Mouse (Mus musculus) heart, embryonic 10.5 days (tissue): ENCODE data around the gene Serpinc1. TPM values are rescaled to one million over a fixed set of nuclear protein-coding genes. Genes with fewer than 3 reads are reported as not detected.
"Not testable (repeated sequence)": the region's sequence is repeated elsewhere in the genome, so short reads cannot be mapped to it uniquely, and the experiment has no call there.

Experiments
- DNase-seq: peaks from one replicate; pipeline ENCODE4 v3.0.0-alpha.2; 2017; ENCODE audit warnings: low spot score
- H3K27ac ChIP-seq: fragments of 300-500 bp; sonication (generic); 2 replicates; pipeline ENCODE4 v1.5.1; 2016; ENCODE audit warnings: mild to moderate bottlenecking
- H3K27me3 ChIP-seq: fragments of 300-500 bp; sonication (generic); 2 replicates; pipeline ENCODE4 v1.6.1; 2016; ENCODE audit warnings: mild to moderate bottlenecking; ENCODE audit not compliant: poor library complexity, insufficient read depth, severe bottlenecking
- H3K36me3 ChIP-seq: fragments of 300-500 bp; sonication (generic); 2 replicates; pipeline ENCODE4 v1.6.1; 2016; ENCODE audit warnings: mild to moderate bottlenecking, moderate library complexity
- H3K4me1 ChIP-seq: fragments of 300-500 bp; sonication (generic); 2 replicates; pipeline ENCODE4 v1.6.1; 2016; ENCODE audit warnings: mild to moderate bottlenecking
- H3K4me3 ChIP-seq: fragments of 300-500 bp; sonication (generic); 2 replicates; pipeline ENCODE4 v1.5.1; 2016; ENCODE audit warnings: mild to moderate bottlenecking, moderate library complexity
- H3K9me3 ChIP-seq: fragments of 300-500 bp; sonication (generic); 2 replicates; pipeline ENCODE4 v1.6.1; 2016; ENCODE audit warnings: mild to moderate bottlenecking, moderate library complexity
- WGBS: fragments of 180-500 bp; shearing (Covaris S2); methylation state at CpG from one replicate; pipeline ENCODE4 v1.1.7; 2016; 5-methylcytosine and 5-hydroxymethylcytosine counted together
- polyA plus RNA-seq: library from polyadenylated mRNA; unstranded; fragments of >200 nt; fragmentation: Nextera tagmentation; extraction: Ambion mirVana; gene quantifications from 2 replicates; pipeline ENCODE4 v1.2.1, GENCODE M21; 2016

Gene Serpinc1
- polyA plus RNA-seq, 1 experiment from 2014 or later, result 32.9 TPM

DNA sequence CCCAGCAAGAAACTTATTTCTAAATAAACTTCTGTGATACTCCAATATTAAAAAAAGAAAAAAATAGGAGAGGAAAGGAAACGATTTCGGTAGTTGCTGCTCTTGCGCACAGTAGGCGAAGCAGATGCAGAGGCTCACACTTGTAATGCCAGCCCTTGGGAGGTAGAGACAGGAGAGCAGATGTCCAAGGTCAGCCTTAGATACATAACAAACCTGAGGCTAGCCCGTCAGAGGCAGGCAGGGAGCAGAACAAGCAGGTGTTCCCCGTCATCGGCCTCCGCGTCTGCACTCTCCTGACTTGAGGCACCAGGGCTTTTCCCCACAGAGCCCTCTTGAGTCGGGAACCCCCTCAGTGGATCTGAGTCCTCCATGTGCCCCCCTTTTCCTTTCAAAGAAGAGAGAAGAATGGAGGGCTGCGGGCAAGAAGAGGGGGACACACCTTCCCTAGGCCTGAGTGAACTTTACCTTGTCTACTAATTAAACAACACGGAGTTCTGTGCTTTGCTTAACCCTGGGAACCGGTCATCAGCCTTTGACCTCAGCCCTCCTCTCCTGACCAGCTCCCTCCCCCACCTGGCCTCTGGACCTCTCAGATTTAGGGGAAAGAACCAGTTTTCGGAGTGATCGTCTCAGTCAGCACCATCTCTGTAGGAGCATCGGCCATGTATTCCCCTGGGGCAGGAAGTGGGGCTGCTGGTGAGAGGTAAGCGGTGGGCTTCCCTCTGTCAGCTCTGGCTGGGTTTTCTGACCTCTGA is 8.7 kb downstream of the Serpinc1 start:
- Histone ChIP-seq H3K4me3 (no peak overlapping the region), H3K27ac (no peak overlapping the region), H3K27me3 (no peaks in the 10 kb centered on the region), H3K4me1 (no peaks in the 10 kb centered on the region), H3K9me3 (no peaks in the 10 kb centered on the region), H3K36me3 (no peaks in the 10 kb centered on the region)
- WGBS, result 82% methylated on average over 17 of the region's 17 CpGs
- no peak for DNase-seq

DNA sequence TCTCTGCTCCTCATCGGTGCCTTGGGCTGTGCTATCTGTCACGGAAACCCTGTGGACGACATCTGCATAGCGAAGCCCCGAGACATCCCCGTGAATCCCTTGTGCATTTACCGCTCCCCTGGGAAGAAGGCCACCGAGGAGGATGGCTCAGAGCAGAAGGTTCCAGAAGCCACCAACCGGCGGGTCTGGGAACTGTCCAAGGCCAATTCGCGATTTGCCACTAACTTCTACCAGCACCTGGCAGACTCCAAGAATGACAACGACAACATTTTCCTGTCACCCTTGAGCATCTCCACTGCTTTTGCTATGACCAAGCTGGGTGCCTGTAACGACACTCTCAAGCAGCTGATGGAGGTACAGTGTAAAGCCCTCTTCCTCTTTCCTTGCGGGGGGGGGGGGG is 11.0 kb downstream of the Serpinc1 start:
- WGBS, result 77% methylated on average over 15 of the region's 15 CpGs
- Histone ChIP-seq H3K27ac (no peak overlapping the region), H3K27me3 (no peaks in the 10 kb centered on the region), H3K4me3 (no peak overlapping the region), H3K9me3 (no peaks in the 10 kb centered on the region), H3K36me3 (no peaks in the 10 kb centered on the region), H3K4me1 (no peaks in the 10 kb centered on the region)
- no peak for DNase-seq

DNA sequence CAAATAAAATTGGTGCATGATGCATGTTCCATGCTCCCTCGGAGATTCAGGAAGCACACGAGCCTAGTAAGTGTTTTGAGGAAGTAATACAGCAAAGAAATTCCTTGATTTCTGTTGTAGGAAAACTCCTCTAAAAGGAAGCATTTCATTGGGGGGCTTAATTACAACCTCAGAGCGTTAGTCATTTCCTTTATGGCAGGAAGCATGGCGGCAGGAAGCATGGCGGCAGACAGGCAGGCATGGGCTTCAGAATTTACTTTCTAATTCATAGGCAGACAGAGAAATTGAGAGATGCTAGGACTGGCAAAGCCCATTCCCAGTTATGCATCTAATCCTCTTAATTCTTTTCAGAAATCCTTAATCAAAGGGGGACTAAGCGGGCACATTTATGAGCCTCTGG is 15.5 kb downstream of the Serpinc1 start:
- WGBS, result 84% methylated on average over 6 of the region's 6 CpGs
- H3K9me3 ChIP-seq, result no peaks in the 10 kb centered on the region

DNA sequence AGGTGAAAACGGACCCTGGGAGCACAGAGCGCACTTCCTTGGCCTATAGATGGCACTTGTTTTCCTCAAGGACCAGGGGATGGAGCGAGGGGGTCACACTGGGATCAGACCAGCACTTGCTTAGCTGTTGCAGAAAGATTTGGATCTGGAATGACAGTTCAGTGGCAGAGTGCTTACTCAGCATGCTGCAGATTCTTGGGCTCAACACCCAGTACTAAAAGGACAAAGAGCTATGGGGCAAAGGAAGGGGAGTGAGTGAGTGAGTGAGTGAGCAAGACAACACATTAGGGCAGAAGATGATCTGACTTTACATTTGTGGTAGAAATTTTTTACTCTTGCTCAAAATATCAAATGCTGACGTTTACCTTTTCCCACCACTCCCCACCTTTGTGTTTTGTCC is 26.6 kb downstream of the Serpinc1 start:
- H3K9me3 ChIP-seq, result no peaks in the 10 kb centered on the region
- H3K4me1 ChIP-seq, result no peaks in the 10 kb centered on the region
- peaks cover 22% of the 10 kb centered on the region for H3K36me3 ChIP-seq
- H3K4me3 ChIP-seq, result no peak overlapping the region
- DNase-seq, result peak; percentile 65
- WGBS, result 66% methylated on average over 4 of the region's 4 CpGs
- no peak overlapping the region for H3K27ac ChIP-seq
- H3K27me3 ChIP-seq, result no peaks in the 10 kb centered on the region

More for the DNA sequence above, 15.5 kb downstream of the Serpinc1 start:
- Histone ChIP-seq H3K36me3 (no peaks in the 10 kb centered on the region), H3K27me3 (no peaks in the 10 kb centered on the region), H3K27ac (no peak overlapping the region), H3K4me3 (no peak overlapping the region), H3K4me1 (peaks cover 6% of the 10 kb centered on the region; the same call in 1 of the 2 replicates)
- DNase-seq, result no peak

DNA sequence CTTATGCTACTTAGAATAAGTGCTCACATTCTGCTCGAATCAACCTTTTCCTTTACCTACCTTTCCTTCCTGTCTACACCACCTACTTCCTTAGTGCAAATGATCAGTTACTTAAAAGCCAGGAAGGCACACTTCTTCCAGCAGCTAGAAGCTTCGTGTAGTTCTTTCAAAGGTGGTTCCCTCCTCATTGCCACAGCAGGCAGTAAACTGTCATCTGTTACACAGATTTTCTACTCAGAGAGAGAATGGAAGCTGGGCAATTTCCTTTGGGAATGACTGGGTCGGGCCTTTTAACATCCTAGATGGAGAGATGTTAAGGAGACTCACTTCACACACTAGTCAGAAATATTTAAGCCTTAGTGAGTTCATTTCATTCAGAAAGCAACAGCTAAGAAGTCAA is 27.1 kb downstream of the Serpinc1 start:
- 76% methylated on average over 3 of the region's 3 CpGs for WGBS
- DNase-seq, result no peak
- H3K27ac ChIP-seq, result no peak overlapping the region
- H3K4me1 ChIP-seq, result no peaks in the 10 kb centered on the region
- peaks cover 21% of the 10 kb centered on the region for H3K36me3 ChIP-seq
- H3K27me3 ChIP-seq, result no peaks in the 10 kb centered on the region
- H3K9me3 ChIP-seq, result no peaks in the 10 kb centered on the region
- H3K4me3 ChIP-seq, result no peak overlapping the region

DNA sequence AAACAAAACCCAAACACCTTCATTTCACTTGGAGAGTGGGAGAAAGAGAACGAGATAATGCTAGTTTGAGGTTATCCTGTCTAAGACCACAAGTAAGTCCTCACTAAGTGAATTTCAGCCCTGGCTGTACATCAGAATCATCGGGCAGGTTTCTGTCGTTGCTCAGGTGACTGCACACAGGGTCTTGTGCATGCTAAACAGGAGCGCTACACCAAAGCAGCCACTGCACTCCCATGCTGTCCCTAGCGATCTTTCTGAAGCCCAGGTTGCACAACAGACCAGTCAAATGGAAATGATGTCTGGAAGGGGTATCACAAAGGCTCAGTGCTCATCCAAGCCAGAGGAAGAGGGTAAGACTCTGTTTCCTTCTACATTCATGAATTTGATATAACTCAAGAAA is 28.1 kb downstream of the Serpinc1 start:
- Histone ChIP-seq H3K4me3 (no peak overlapping the region), H3K4me1 (no peaks in the 10 kb centered on the region), H3K36me3 (peaks cover 22% of the 10 kb centered on the region), H3K27me3 (no peaks in the 10 kb centered on the region), H3K9me3 (no peaks in the 10 kb centered on the region), H3K27ac (no peak overlapping the region)
- peak; percentile 62 for DNase-seq
- WGBS, result 88% methylated on average over 5 of the region's 5 CpGs

DNA sequence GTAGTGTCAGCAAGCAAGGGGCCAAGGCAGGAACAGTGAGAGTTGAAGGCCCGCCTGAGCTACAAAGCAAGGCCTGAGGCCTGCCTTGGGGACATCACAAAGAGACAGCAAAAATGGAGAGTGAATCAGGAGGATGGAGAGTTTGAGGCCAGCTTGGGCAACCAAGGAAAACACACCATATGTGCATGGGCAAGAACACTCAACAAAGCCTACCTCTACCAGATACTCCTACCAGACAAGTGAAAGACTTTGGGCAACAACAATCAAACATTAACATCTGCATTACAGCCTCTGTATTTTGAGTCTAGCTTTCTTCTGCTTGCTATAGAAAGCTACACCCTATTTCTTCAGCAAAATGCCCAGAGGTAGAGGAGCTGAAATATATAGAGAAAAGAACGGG is 29.7 kb downstream of the Serpinc1 start:
- Histone ChIP-seq H3K36me3 (peaks cover 37% of the 10 kb centered on the region), H3K27ac (no peak overlapping the region), H3K4me3 (no peak overlapping the region), H3K4me1 (no peaks in the 10 kb centered on the region), H3K27me3 (no peaks in the 10 kb centered on the region), H3K9me3 (no peaks in the 10 kb centered on the region)
- peak; percentile 36 for DNase-seq
- WGBS, result 91% methylated on average over 2 of the region's 2 CpGs

DNA sequence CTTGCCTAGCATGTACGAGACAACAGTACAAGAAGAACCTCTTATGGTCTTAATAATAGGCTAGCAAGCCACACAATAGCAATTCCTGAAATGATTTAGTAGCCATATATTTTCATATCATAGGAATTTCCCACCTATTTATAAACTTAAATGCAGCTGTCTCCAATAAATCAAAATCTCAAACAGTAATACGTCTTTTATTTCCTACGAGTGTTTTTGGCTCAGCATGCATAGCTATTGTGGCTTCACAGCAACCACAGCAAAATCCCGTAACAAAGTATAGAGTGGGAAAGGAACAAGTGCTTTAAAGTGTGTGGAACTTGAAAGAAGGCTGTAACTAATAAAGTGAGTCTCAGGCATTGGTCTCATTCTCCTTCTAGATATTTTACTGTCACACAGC is 32.1 kb downstream of the Serpinc1 start:
- no peak overlapping the region for H3K4me3 ChIP-seq
- no peaks in the 10 kb centered on the region for H3K27me3 ChIP-seq
- no peak for DNase-seq
- no peaks in the 10 kb centered on the region for H3K4me1 ChIP-seq
- H3K36me3 ChIP-seq, result peaks cover 40% of the 10 kb centered on the region
- WGBS, result 92% methylated on average over 4 of the region's 4 CpGs
- H3K9me3 ChIP-seq, result no peaks in the 10 kb centered on the region
- H3K27ac ChIP-seq, result no peak overlapping the region

DNA sequence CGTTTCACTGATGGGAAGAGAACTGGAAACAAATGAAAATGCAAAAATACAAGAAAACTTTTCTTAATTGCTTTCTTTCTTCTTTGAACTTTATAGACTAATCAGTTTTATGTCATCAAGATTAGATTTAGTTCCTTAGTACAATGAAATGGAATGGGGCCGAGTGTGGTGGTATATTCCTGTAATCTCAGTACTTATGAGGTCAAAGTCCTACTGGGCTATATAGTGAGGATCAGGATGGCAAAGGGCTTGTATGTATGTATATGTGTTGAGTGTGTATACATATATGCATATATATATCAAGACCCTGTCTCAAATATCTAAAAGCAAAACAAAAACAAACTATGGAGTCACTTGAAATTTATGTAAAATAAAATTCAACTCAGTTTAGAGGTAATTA is 38.0 kb downstream of the Serpinc1 start:
- H3K4me1 ChIP-seq, result no peaks in the 10 kb centered on the region
- peaks cover 52% of the 10 kb centered on the region for H3K36me3 ChIP-seq
- 74% methylated on average over 2 of the region's 2 CpGs for WGBS
- H3K9me3 ChIP-seq, result no peaks in the 10 kb centered on the region
- H3K27ac ChIP-seq, result no peak overlapping the region
- no peak for DNase-seq
- H3K27me3 ChIP-seq, result no peaks in the 10 kb centered on the region
- no peak overlapping the region for H3K4me3 ChIP-seq

DNA sequence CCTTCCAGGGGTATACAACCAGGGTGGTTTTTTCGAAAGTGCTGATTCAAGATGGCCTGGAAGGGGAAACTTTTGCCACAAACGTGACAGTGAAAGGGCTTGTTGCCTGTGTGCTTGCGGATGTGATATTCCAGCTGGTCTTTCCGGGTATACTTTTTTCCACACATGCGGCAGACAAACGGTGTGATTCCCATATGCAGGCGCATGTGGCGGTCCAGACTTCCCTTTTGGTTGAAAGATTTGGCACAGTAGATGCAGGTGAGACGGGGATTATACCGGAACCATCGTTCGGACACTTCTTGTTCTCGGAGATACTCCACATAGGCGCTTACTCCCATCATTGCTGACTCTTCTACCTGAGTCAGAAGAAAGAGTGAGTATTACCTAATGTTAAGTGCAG is 41.7 kb downstream of the Serpinc1 start:
- no peaks in the 10 kb centered on the region for H3K4me1 ChIP-seq
- no peaks in the 10 kb centered on the region for H3K9me3 ChIP-seq
- no peak overlapping the region for H3K4me3 ChIP-seq
- WGBS, result 93% methylated on average over 14 of the region's 14 CpGs
- peak; percentile 53 for DNase-seq
- H3K27ac ChIP-seq, result no peak overlapping the region
- no peaks in the 10 kb centered on the region for H3K27me3 ChIP-seq
- peaks cover 32% of the 10 kb centered on the region for H3K36me3 ChIP-seq

DNA sequence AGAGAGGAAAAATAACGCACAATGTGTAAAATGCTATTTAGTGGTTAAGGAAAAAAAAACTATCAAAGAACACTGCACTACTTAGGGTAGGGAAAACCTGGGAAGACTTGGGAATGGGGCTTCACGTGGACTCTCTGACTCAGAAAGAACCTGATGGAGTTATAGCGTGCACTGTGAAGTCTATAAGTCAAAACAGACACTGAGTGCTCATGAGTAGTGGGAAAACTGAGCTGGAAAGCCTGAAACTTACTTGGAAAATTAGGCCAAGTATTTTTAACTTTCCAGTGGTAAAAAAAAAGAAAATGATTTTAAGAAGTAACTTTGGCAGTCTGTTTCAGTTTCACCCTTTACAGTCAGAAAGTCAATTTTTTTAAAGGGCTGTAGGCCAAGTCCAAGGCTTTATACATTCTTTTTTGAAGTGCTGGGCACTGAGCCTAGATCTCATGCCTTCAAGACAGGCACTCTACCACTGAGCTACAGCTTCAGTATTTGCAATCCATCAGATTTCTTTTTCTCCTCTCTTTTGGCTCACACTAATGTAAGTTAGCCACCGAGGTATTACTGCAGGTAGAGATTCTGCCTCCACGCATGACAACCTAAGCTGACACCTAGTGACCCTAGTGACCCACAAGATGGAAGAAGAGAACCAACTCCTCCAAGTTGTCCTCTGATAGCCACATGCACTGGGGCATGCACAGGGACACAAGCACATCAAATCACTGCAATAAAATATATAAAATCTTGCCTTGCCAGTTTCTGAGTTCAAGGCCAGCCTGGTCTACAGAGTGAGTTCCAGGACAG is 47.2 kb downstream of the Serpinc1 start:
- Histone ChIP-seq H3K36me3 (peaks cover 35% of the 10 kb centered on the region), H3K4me1 (no peaks in the 10 kb centered on the region), H3K27ac (no peak overlapping the region), H3K9me3 (no peaks in the 10 kb centered on the region), H3K4me3 (no peak overlapping the region), H3K27me3 (no peaks in the 10 kb centered on the region)
- peak; percentile 25 for DNase-seq
- WGBS, result 86% methylated on average over 5 of the region's 5 CpGs

DNA sequence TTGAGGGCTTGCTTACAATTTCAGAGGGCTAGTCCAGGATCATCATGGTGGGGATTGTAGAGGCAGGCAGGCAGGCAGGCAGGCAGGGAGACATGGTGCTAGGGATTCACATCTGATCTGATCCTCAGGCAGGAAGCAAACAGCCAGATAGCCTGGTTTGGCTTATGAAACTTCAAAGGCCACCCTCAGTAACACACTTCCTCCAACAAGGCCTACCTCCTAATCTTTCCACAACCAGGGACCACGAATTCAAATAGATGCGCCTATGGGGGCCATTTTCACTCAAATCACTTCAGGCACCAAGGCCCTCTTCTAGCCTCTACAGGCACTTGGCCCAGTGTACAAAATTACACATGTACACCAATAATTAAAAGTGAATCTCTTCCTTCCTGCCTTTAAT is 48.8 kb downstream of the Serpinc1 start:
- Histone ChIP-seq H3K27me3 (no peaks in the 10 kb centered on the region), H3K27ac (no peak overlapping the region), H3K4me1 (no peaks in the 10 kb centered on the region), H3K4me3 (no peak overlapping the region), H3K36me3 (peaks cover 44% of the 10 kb centered on the region), H3K9me3 (no peaks in the 10 kb centered on the region)
- WGBS, result 76% methylated on average over 2 of the region's 2 CpGs
- no peak for DNase-seq

DNA sequence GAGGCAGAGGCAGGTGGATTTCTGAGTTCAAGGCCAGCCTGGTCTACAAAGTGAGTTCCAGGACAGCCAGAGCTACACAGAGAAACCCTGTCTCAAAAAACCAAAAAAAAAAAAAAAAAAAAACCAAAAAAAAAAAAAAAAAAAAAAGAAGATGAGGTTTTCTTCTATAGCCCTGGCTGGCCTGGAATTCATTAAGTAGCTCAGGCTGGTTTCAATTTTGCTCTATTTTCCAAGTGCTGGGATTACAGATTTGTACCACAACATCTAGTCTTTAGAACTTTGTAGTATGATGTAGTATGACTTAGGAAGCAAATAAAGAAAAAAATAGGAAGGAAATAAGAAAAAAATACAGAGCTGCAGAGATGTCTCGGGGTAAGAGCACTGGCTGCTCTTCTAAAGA is 50.0 kb downstream of the Serpinc1 start:
- DNase-seq, H3K4me1 ChIP-seq, H3K9me3 ChIP-seq, H3K27ac ChIP-seq, H3K27me3 ChIP-seq, H3K4me3 ChIP-seq: not testable (repeated sequence)
- 88% methylated on average over 1 of the region's 1 CpGs for WGBS
- peaks cover 49% of the 10 kb centered on the region for H3K36me3 ChIP-seq
